Comparison of ENCODE assay signal across 16 mouse cellular contexts in genomic region chr17:50731876-50732275, GRCm38 (mm10).
A peak's percentile ranks its signal among the peaks of the same experiment; 100 is the strongest.
DNase-seq lines count a peak whose midpoint lies in the region; ATAC-seq lines count a peak whose summit lies in the region.
"Had no signal": no experiment of that assay in that cellular context is flagged by ENCODE, and none has a peak within 500 bp of the region (broad histone marks: within the 10 kb centered on the region; RNA-seq: fewer than 3 reads in every experiment).

No protein-coding gene starts in this region.

- H3K4me3 ChIP-seq in forebrain, embryonic 15.5 days, result no peak overlapping the region
- H3K4me3 ChIP-seq: embryonic facial prominence, embryonic 12.5 days; hindbrain, embryonic 12.5 days; limb, embryonic 13.5 days; myocyte had no signal

- H3K9ac ChIP-seq in forebrain, embryonic 15.5 days (replicated peaks), result no peak overlapping the region
- H3K9ac ChIP-seq: embryonic facial prominence, embryonic 12.5 days; hindbrain, embryonic 12.5 days; limb, embryonic 13.5 days had no signal

- ATAC-seq in common myeloid progenitor, adult 5-6 weeks (replicated peaks; ENCODE audit: low read depth, poor library complexity, severe bottlenecking), result 0 out of 2 replicates have a peak, but pooled peaks have one; percentile 6
- no peak for ATAC-seq in forebrain, embryonic 15.5 days (replicated peaks)

- H3K36me3 ChIP-seq in forebrain, embryonic 15.5 days, result no peaks in the 10 kb centered on the region

- H3K27ac ChIP-seq in forebrain, embryonic 15.5 days (replicated peaks), result no peak overlapping the region
- H3K27ac ChIP-seq: embryonic facial prominence, embryonic 12.5 days; hindbrain, embryonic 12.5 days; limb, embryonic 13.5 days had no signal

- DNase-seq in 416B (ENCODE audit: low read depth), result peak; percentile 43
- peak; percentile 21 to 23 for DNase-seq in B cell, adult 2 months
- DNase-seq in thymus, adult 18-20 months, result peak; percentile 21 to 35
- DNase-seq in urinary bladder, postnatal 10 days (ENCODE audit: low spot score), result no peak
- DNase-seq in gastrocnemius, adult 18-20 months (ENCODE audit: low spot score), result no peak
- DNase-seq: adrenal gland, postnatal 36 days; cerebellum, postnatal 25 days; kidney, adult 9 months had no signal

- no peaks in the 10 kb centered on the region for H3K27me3 ChIP-seq in forebrain, embryonic 15.5 days
- H3K27me3 ChIP-seq: embryonic facial prominence, embryonic 12.5 days; hindbrain, embryonic 12.5 days; limb, embryonic 13.5 days had no signal

- no peak overlapping the region for H3K4me2 ChIP-seq in forebrain, embryonic 15.5 days (replicated peaks)
- H3K4me2 ChIP-seq: embryonic facial prominence, embryonic 12.5 days; heart, embryonic 11.5 days; hindbrain, embryonic 12.5 days; limb, embryonic 13.5 days had no signal

- peaks cover 7% of the 10 kb centered on the region for H3K4me1 ChIP-seq in forebrain, embryonic 15.5 days
- H3K4me1 ChIP-seq: embryonic facial prominence, embryonic 12.5 days had no signal

- 94% methylated on average over 5 of the region's 5 CpGs for WGBS in forebrain, embryonic 15.5 days

- no peaks in the 10 kb centered on the region for H3K9me3 ChIP-seq in forebrain, embryonic 15.5 days
- H3K9me3 ChIP-seq: embryonic facial prominence, embryonic 12.5 days; G1E; hindbrain, embryonic 12.5 days; limb, embryonic 13.5 days had no signal

Comparison
In these comparisons a context has a peak if more than half of its experiments do, and no peak if none do; other contexts are left out.
1. DNase-seq: peak in 416B (single experiment), B cell, adult 2 months (2 of 2) and thymus, adult 18-20 months (2 of 2); none in urinary bladder, postnatal 10 days (single experiment) and gastrocnemius, adult 18-20 months (single experiment).